Mouse (Mus musculus) embryonic fibroblast, embryonic 13.5 days (primary cell): ENCODE measurements at regions not wholly inside any gene's neighbourhood (a gene's known extent, or its start where the extent isn't known, plus 50 kb on each side); places are given as distances from the start of the nearest gene placed in this dataset.

Experiments
- CTCF ChIP-seq: IDR thresholded peaks from 2 replicates; pipeline ENCODE4 v1.5.1; 2011; ENCODE audit warnings: mild to moderate bottlenecking, control low read depth, low read length, moderate library complexity, borderline replicate concordance; ENCODE audit not compliant: insufficient read depth
- POLR2A ChIP-seq: IDR thresholded peaks from 2 replicates; pipeline ENCODE4 v1.6.1; 2011; ENCODE audit warnings: low read depth, mild to moderate bottlenecking, control low read depth, low read length, moderate library complexity

DNA sequence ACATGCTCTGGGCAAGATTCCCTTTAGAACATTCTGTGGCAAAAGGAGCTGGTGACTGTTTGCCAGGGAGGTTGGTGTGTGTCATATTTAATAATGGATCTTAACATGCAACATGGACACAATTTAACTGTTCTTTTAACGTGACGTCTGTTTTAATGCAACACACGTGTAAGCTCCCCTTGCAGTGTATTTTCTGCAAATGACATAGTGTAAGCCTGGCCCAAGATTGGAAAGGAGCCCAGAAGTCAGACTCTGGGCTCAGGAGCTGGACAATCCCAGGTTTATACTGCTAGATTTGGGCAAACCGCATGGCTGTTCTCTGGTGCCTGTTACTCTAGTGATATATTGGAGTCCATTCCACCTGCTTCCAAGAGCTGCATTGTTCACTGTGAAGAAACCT is 106.1 kb upstream of the Frmd6 start:
- TF ChIP-seq CTCF (no peak), POLR2A (no peak)
